Mouse (Mus musculus) testis, adult 2 months (tissue): ENCODE measurements at regions not wholly inside any gene's neighbourhood (a gene's known extent, or its start where the extent isn't known, plus 50 kb on each side); places are given as distances from the start of the nearest gene placed in this dataset.

Experiments
- H3K27ac ChIP-seq: fragments of 200-500 bp; 2 replicates; pipeline ENCODE4 v1.5.1; 2012; ENCODE audit warnings: low read depth, low read length; ENCODE audit not compliant: control insufficient read depth, insufficient read depth
- H3K27me3 ChIP-seq: fragments of 200-500 bp; 2 replicates; pipeline ENCODE4 v1.6.1; 2012; ENCODE audit warnings: mild to moderate bottlenecking, low read length, moderate library complexity; ENCODE audit not compliant: control insufficient read depth, insufficient read depth
- H3K36me3 ChIP-seq: fragments of 200-500 bp; 2 replicates; pipeline ENCODE4 v1.6.1; 2012; ENCODE audit warnings: mild to moderate bottlenecking, low read length; ENCODE audit not compliant: control insufficient read depth, insufficient read depth
- H3K4me1 ChIP-seq: fragments of 200-500 bp; 2 replicates; pipeline ENCODE4 v1.6.1; 2012; ENCODE audit warnings: low read length; ENCODE audit not compliant: control insufficient read depth, insufficient read depth
- H3K4me3 ChIP-seq: fragments of 200-500 bp; 2 replicates; pipeline ENCODE4 v1.5.1; 2012; ENCODE audit warnings: low read depth, mild to moderate bottlenecking, low read length, moderate library complexity, mixed read lengths; ENCODE audit not compliant: control insufficient read depth
- CTCF ChIP-seq: fragments of 200-500 bp; IDR thresholded peaks from 2 replicates; pipeline ENCODE4 v1.5.1; 2012; ENCODE audit warnings: low read depth, mild to moderate bottlenecking, inconsistent platforms, low read length, moderate library complexity; ENCODE audit not compliant: control insufficient read depth, insufficient read depth, insufficient replicate concordance
- POLR2A ChIP-seq: fragments of 200-500 bp; IDR thresholded peaks from 2 replicates; pipeline ENCODE4 v1.6.1; 2012; ENCODE audit warnings: low read depth, mild to moderate bottlenecking, inconsistent platforms, low read length, moderate library complexity; ENCODE audit not compliant: control insufficient read depth

DNA sequence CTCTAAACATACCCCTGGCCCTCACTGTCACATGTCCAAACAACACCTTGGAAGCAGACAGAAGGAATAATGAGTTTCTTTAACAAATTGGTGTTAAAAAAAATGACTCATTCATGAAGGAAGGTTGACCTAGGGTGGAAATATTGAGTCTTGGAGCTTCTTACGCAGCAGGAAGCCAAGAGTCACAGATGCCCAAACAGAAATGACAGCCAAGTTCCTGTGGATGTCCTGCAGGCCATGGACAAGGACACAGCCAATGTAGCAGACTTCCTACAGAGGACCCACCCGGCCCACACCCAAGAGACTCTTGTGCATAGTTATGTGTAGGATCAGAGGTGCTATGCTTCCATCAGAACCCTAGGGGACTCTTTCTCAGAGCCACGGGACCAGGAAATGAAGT is 136.1 kb upstream of the Gm3448 start:
- Histone ChIP-seq H3K4me1 (peaks cover 2% of the 10 kb centered on the region), H3K27me3 (no peaks in the 10 kb centered on the region), H3K4me3 (no peak overlapping the region), H3K27ac (no peak overlapping the region), H3K36me3 (no peaks in the 10 kb centered on the region)
- no peak for TF ChIP-seq CTCF
- no peak for TF ChIP-seq POLR2A

DNA sequence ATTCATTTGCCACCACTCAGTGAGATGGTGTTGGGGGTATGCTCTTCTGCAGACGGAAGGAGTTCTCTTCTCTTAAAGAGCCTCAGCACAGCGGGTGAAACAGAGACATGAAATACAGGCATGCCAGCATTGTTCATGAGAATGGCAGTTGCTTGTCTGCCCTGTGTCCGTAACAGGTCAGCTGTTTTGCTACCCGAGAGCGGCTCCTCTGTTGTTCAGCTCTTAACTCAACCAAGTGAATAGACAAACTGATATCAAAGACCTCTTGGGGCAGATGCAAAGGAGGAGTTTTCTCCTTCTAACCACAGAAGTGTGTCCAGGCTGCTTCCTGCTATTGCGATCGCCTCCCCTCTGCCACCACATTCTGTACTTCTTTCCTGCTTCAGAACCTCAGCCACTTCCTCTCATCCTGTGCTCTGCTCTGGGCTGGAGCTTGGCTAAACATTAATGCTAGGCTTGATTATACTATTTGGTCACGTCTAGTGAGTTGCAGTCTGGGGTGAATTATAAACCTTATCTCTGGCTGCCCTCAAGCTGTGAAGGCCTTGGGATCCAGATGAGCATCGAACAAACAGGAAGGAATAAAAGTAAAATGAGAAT is 133.1 kb upstream of the Gm3448 start:
- TF ChIP-seq POLR2A (no peak), CTCF (no peak)
- no peak overlapping the region for H3K27ac ChIP-seq
- peaks cover 2% of the 10 kb centered on the region for H3K4me1 ChIP-seq
- H3K4me3 ChIP-seq = no peak overlapping the region
- no peaks in the 10 kb centered on the region for H3K27me3 ChIP-seq
- H3K36me3 ChIP-seq = no peaks in the 10 kb centered on the region

DNA sequence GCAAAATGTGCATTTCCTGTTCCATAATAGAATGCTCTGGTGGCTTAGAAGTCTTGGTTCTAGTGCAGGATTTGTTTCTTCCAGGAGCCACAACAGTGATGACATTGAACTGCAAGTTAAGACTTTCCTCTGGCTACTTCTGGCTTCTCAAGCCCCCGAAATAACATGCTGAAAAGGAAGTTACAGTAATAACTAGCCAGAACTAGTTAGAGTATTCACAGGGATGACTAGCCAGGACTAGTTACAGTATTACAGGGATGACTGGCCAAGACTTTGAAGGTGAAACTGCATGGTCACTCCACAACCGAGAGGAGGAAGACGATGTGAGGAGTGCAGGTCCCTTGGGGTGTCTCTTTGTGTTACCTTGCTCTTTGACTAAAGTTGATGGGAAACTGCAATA is 126.6 kb upstream of the Gm3448 start:
- no peaks in the 10 kb centered on the region for H3K4me1 ChIP-seq
- H3K4me3 ChIP-seq = no peak overlapping the region
- TF ChIP-seq POLR2A (no peak), CTCF (no peak)
- no peak overlapping the region for H3K27ac ChIP-seq
- no peaks in the 10 kb centered on the region for H3K27me3 ChIP-seq
- no peaks in the 10 kb centered on the region for H3K36me3 ChIP-seq

DNA sequence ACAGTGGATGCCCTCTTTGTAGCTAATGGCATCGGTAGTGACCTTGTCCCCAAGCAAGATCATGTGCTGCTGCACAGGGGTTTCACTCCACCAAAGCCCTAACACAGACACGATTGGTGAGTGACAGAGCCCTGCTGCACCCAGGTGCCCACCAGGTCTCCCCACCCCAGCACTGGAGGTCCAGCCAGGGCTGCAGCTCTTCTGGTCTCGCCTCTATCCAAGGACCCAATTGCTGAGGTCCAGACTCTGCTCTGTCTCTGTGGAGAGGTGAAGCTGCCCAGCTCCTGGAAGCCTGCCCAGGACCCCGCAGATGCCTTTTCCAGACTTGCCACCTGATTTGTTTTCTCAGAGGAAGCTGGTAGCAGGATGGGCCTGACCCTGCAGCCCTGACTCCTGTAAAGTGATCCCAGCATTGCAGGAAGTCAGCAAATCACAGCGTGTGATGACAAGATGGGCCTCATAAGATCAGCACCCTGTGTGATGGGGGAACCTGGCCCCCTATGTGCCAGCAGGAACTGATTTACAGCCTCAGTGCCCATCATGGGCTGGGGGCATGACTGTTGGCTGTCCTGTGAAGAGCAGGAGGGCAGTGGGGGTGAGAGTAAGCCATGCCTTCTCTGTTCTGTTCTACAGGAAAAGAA is 116.5 kb upstream of the Gm3448 start:
- Histone ChIP-seq H3K27ac (no peak overlapping the region), H3K4me1 (no peaks in the 10 kb centered on the region), H3K4me3 (no peak overlapping the region), H3K36me3 (no peaks in the 10 kb centered on the region), H3K27me3 (no peaks in the 10 kb centered on the region)
- TF ChIP-seq POLR2A (no peak), CTCF (no peak)

DNA sequence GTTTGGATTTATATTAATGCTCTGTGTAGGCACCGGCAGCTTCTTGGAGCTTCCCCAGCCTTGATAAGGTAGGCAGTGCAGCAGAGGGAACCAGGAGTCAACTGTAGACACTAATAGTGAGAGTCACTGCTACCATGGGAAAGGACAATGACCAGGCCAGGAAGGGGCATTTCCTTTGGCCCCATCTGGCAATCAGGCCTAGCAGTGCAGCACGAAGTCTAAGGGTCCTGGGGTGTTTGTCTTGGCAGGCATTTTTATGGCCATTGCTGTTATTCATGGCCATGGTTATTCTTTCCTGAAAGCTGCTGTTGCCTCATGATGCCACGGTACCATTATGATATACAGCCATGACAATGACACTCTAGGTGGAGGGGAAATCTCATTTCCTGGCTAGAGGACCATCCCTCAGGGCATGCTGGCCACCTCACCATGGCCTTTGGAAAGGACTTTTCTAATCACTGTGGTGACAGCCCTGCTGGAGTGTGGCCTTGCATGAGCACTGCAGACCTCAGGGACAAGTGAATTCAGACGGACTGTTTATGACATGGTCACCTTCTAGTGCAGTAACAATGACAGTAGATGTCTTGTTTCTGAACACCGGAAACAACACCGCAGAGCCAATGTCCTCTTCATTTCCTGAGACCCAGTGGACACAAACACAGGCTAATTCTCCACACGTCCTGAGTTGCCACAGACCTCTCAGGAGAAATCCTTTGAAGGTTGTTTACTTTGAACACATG is 111.8 kb upstream of the Gm3448 start:
- no peak overlapping the region for H3K4me3 ChIP-seq
- H3K36me3 ChIP-seq = no peaks in the 10 kb centered on the region
- TF ChIP-seq CTCF = no peak
- TF ChIP-seq POLR2A = no peak
- H3K4me1 ChIP-seq = no peaks in the 10 kb centered on the region
- no peaks in the 10 kb centered on the region for H3K27me3 ChIP-seq
- no peak overlapping the region for H3K27ac ChIP-seq

DNA sequence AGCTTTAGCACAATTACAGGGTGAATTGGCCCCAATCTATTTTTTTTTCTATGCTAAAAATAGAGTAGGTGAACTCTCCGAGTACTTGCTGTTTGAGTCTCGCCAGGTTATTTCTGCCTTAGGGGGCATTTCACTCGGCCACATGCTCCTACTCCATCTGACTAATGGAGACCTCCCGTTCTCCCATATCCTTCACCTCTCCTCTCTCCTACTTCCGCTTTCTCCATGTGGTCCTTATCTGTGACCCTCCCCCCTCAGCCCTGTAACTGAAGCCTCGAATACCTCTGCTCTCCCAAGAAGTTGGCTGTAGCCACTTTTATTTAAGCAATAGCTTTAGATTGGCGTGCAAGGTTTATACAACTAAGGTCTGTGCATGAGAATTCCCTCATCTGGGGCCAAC is 111.1 kb upstream of the Gm3448 start:
- Histone ChIP-seq H3K36me3 (no peaks in the 10 kb centered on the region), H3K27ac (no peak overlapping the region), H3K27me3 (no peaks in the 10 kb centered on the region), H3K4me3 (no peak overlapping the region), H3K4me1 (no peaks in the 10 kb centered on the region)
- TF ChIP-seq CTCF = no peak
- TF ChIP-seq POLR2A = no peak

DNA sequence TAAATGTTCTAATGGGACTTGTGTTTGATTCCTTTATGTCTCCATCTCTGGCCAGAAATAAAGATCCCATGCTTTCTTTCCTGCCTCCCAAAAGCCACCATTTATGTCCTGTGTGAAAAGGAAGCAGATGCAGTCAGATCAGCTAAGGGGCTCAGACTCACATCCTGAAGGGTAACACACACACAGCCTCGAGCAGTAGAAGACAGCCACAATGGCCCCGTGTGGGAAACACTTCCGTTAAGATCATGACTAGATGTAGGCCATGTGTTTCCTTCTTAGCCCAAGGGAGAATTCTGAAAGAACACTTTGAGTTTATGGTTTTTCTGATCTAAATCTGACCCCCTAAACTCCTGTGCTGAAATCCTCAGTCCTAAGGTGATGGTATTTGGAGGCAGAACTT is 110.4 kb upstream of the Gm3448 start:
- TF ChIP-seq POLR2A (no peak), CTCF (no peak)
- no peak overlapping the region for H3K4me3 ChIP-seq
- no peaks in the 10 kb centered on the region for H3K36me3 ChIP-seq

More for the DNA sequence above, 110.4 kb upstream of the Gm3448 start:
- H3K27ac ChIP-seq = no peak overlapping the region
- no peaks in the 10 kb centered on the region for H3K4me1 ChIP-seq
- H3K27me3 ChIP-seq = no peaks in the 10 kb centered on the region
